Mouse (Mus musculus) forebrain, embryonic 11.5 days (tissue): ENCODE measurements at regions not wholly inside any gene's neighbourhood (a gene's known extent, or its start where the extent isn't known, plus 50 kb on each side); places are given as distances from the start of the nearest gene placed in this dataset.

Experiments
- ATAC-seq: fragments of 200-750 bp; cut with Nextera tagmentation; replicated peaks from 2 replicates; pipeline ENCODE4 v1.8.0; 2017; ENCODE audit warnings: moderate TSS enrichment; ENCODE audit not compliant: low FRiP score
- DNase-seq: peaks from one replicate; pipeline ENCODE4 v3.0.0-alpha.2; 2017; ENCODE audit warnings: low spot score
- H3K27ac ChIP-seq: fragments of 300-500 bp; sonication (generic); 2 replicates; pipeline ENCODE4 v1.5.1; 2014; ENCODE audit warnings: low read depth, low read length
- H3K27me3 ChIP-seq: fragments of 300-500 bp; sonication (generic); 2 replicates; pipeline ENCODE4 v1.6.1; 2014; ENCODE audit warnings: mild to moderate bottlenecking, low read length, mixed read lengths; ENCODE audit not compliant: control insufficient read depth, insufficient read depth
- H3K36me3 ChIP-seq: fragments of 300-500 bp; sonication (generic); 2 replicates; pipeline ENCODE4 v1.6.1; 2014; ENCODE audit warnings: mild to moderate bottlenecking, low read length, moderate library complexity, mixed read lengths; ENCODE audit not compliant: control insufficient read depth, insufficient read depth
- H3K4me1 ChIP-seq: fragments of 300-500 bp; sonication (generic); replicated peaks from 2 replicates; pipeline ENCODE4 v1.6.1; 2014; ENCODE audit warnings: low read length, mixed read lengths; ENCODE audit not compliant: control insufficient read depth, insufficient read depth
- H3K4me2 ChIP-seq: fragments of 300-500 bp; sonication (generic); 2 replicates; pipeline ENCODE4 v1.6.1; 2014; ENCODE audit warnings: low read depth, mild to moderate bottlenecking, low read length, moderate library complexity, mixed read lengths; ENCODE audit not compliant: severe bottlenecking
- H3K4me3 ChIP-seq: fragments of 300-500 bp; sonication (generic); 2 replicates; pipeline ENCODE4 v1.5.1; 2014; ENCODE audit warnings: low read depth, low read length
- H3K9ac ChIP-seq: fragments of 300-500 bp; sonication (generic); 2 replicates; pipeline ENCODE4 v1.6.1; 2014; ENCODE audit warnings: low read length
- H3K9me3 ChIP-seq: fragments of 300-500 bp; sonication (generic); 2 replicates; pipeline ENCODE4 v1.6.1; 2016; ENCODE audit warnings: low read length, mixed read lengths; ENCODE audit not compliant: control insufficient read depth
- WGBS: fragments of 180-500 bp; shearing (Covaris S2); extraction: QIAGEN DNeasy Blood & Tissue Kit; methylation state at CpG from one replicate; pipeline ENCODE4 v1.1.7; 2014; 5-methylcytosine and 5-hydroxymethylcytosine counted together

DNA sequence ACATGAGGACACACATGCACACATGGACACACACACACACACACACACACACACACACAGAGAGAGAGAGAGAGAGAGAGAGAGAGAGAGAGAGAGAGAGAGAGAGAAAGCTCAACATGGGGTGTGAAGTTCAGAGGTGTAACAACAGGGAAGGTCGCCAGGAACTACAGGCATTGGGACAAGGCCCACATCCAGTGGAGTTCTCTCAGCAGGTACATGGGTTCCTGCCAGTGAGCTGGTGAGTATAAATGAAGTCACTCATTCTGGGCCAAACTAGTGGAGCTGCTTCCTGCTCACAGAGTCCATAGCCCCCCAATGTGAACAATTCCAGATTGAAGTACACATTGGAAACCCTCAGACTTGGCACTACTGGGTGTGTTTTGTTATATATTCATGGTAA, 366.3 kb downstream of the Fat4 start:
- Histone ChIP-seq H3K9ac (no peak overlapping the region), H3K4me2 (no peak overlapping the region), H3K9me3 (no peaks in the 10 kb centered on the region), H3K27me3 (no peaks in the 10 kb centered on the region), H3K4me1 (no peaks in the 10 kb centered on the region), H3K4me3 (no peak overlapping the region), H3K36me3 (no peaks in the 10 kb centered on the region), H3K27ac (no peak overlapping the region)
- ATAC-seq (no peak), DNase-seq (no peak)
- whole genome bisulfite sequencing, result 81% methylated on average over 1 of the region's 1 CpGs

DNA sequence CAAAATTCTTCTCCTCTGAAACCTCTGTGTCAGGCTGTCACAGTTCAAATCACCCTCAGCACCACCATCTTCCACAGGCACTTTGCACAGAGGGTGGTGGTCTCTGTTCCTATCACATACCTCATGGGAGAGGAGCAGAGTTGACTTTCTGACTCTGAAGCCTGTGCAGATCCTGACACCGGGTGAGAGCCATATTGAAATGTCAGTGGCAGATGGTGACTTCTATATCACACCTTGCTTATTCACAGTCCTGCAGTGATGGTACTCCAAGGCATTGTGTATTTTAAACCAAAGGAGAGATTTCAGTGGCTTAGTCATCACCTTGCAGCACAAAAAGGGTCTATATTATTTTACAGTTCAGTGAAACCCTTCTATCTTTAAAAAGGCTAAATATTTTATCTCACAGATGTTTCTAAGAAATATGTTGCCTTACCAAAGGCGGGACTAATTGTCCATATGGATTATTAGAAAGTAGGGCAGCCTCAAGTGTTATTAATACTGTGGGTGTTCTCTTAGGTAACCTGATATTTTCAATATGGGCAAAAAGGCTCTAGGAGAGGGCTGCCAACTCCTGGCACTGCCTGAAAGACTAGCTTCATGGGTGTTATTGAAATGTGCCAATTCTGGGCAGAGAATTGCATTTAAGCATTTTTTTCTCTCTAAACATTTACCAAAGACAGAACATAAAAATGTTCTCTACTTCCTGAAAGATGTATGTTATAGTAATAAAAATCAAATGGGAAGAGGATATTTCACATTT, 378.1 kb downstream of the Fat4 start:
- ATAC-seq, result no peak
- Histone ChIP-seq H3K9ac (no peak overlapping the region), H3K4me2 (no peak overlapping the region), H3K9me3 (no peaks in the 10 kb centered on the region), H3K36me3 (no peaks in the 10 kb centered on the region), H3K27ac (no peak overlapping the region), H3K4me1 (no peaks in the 10 kb centered on the region), H3K4me3 (no peak overlapping the region), H3K27me3 (no peaks in the 10 kb centered on the region)
- no peak for DNase-seq
- 94% methylated on average over 2 of the region's 2 CpGs for WGBS

DNA sequence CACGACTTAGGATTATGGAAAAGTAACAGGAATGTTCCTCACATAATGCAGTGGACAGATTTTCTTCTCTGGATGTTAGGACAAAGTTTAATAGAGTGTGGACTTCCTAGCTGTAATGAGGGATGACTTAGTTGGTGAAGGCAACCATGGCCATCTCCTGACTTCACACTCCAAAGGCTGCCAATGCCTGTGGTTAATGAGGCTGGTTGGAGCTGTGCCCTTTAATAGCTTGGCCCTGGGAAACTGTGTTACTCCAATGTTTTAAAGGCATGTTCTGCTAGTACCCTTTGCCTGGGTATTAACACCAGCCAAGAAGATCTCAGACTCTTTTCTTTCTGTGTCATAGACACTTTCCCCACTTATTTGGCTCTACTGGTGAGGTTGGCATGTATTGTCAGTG, 378.9 kb downstream of the Fat4 start:
- ATAC-seq, result no peak
- H3K4me1 ChIP-seq, result no peaks in the 10 kb centered on the region
- 94% methylated on average over 1 of the region's 1 CpGs for WGBS
- no peak for DNase-seq
- no peak overlapping the region for H3K4me3 ChIP-seq
- H3K27ac ChIP-seq, result no peak overlapping the region
- no peaks in the 10 kb centered on the region for H3K36me3 ChIP-seq
- H3K4me2 ChIP-seq, result no peak overlapping the region
- H3K9ac ChIP-seq, result no peak overlapping the region
- H3K27me3 ChIP-seq, result no peaks in the 10 kb centered on the region
- no peaks in the 10 kb centered on the region for H3K9me3 ChIP-seq

DNA sequence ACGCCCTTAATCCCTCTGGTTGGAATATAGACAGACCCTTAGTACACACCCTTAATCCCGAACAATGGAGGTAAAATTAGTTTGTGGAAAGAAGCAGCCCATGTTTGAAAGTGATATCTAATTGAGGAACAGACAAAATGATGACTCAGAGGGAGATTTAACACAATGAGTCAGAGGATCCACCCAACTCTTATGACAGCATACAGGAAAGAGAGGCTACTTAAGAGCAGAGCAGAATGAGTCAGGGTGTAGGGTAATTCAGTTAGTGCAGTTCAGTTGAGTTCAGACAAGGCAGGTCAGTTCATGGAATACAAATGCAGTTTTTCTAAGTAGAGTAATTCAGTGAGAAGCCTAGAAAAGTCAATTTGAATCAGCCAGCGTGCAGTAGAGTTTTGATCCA, 382.6 kb downstream of the Fat4 start:
- ATAC-seq (no peak), DNase-seq (no peak)
- no peaks in the 10 kb centered on the region for H3K27me3 ChIP-seq
- no peak overlapping the region for H3K9ac ChIP-seq
- WGBS, result 89% methylated on average over 3 of the region's 3 CpGs
- no peak overlapping the region for H3K27ac ChIP-seq
- H3K4me3 ChIP-seq, result no peak overlapping the region
- H3K4me1 ChIP-seq, result no peaks in the 10 kb centered on the region
- no peak overlapping the region for H3K4me2 ChIP-seq
- H3K9me3 ChIP-seq, result no peaks in the 10 kb centered on the region
- no peaks in the 10 kb centered on the region for H3K36me3 ChIP-seq

DNA sequence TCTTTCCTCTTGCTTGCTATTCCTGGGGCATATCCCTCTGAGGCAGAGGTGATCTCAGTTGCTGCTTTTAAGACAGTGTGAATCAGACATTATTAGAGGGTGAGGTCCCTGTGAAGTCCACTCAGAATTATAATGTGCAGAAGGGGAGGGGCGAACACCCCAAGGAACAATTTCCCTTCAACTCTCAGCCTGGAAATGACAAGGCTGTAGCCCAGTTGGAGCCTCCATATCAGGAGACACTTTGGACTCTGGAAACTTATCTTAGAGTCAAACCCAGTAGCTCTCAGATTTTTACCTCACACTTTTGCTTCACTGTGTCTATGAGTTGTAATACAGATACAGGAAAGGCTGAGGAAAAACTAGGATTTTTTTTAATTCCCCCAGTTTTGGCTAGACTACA, 385.9 kb downstream of the Fat4 start:
- Histone ChIP-seq H3K27ac (no peak overlapping the region), H3K4me3 (no peak overlapping the region), H3K9ac (no peak overlapping the region), H3K36me3 (no peaks in the 10 kb centered on the region), H3K4me1 (no peaks in the 10 kb centered on the region), H3K9me3 (no peaks in the 10 kb centered on the region), H3K4me2 (no peak overlapping the region), H3K27me3 (no peaks in the 10 kb centered on the region)
- ATAC-seq (no peak), DNase-seq (no peak)
- WGBS, result 94% methylated on average over 1 of the region's 1 CpGs

DNA sequence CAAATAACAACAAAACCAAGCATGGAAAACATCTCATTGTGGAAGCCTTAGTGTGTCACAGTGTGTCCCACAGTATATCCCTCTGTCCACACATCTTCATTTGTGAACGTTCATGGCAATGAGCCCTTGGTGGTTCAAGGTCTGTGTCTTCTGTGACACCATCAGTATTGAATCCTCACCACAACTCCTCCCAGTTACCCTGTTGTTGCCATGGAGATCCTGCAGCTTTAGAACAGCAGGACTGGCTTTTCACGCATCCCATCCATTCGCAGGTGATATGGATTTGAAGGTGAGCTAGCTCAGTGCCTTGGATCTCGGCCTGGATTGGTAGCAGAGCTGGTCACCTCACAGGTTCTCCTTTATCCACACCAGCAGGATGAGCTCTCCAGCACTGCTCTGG, 390.2 kb downstream of the Fat4 start:
- H3K4me1 ChIP-seq, result no peaks in the 10 kb centered on the region
- 70% methylated on average over 4 of the region's 4 CpGs for WGBS

DNA sequence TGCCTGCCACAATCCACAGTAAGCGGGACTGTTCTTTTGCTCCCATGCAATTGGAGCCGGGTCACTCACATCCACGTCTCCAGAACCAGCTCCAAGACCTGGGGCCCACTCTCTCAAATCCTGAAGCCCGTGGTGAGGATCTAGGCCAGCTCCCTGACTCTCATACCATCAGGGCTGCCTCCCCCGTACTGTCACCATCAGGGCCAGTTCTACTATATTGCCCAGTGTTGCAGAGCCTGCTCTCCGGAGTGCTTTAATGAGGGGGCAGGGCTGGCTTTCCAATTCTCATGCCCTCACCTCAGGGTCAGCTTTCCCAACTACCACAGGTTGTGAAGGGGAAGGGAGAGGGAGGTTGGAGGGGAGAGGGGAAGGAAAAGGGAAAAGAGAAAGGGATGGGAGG, 390.6 kb downstream of the Fat4 start:
- H3K36me3 ChIP-seq, result no peaks in the 10 kb centered on the region
- no peak overlapping the region for H3K4me3 ChIP-seq
- no peak overlapping the region for H3K9ac ChIP-seq
- H3K27me3 ChIP-seq, result no peaks in the 10 kb centered on the region
- no peaks in the 10 kb centered on the region for H3K4me1 ChIP-seq
- no peak overlapping the region for H3K27ac ChIP-seq
- H3K9me3 ChIP-seq, result no peaks in the 10 kb centered on the region
- no peak for ATAC-seq
- WGBS, result 78% methylated on average over 6 of the region's 6 CpGs
- no peak overlapping the region for H3K4me2 ChIP-seq
- DNase-seq, result no peak

More for the DNA sequence above, 390.2 kb downstream of the Fat4 start:
- Histone ChIP-seq H3K9me3 (no peaks in the 10 kb centered on the region), H3K9ac (no peak overlapping the region), H3K4me3 (no peak overlapping the region), H3K36me3 (no peaks in the 10 kb centered on the region), H3K4me2 (no peak overlapping the region), H3K27me3 (no peaks in the 10 kb centered on the region), H3K27ac (no peak overlapping the region)
- ATAC-seq (no peak), DNase-seq (no peak)

DNA sequence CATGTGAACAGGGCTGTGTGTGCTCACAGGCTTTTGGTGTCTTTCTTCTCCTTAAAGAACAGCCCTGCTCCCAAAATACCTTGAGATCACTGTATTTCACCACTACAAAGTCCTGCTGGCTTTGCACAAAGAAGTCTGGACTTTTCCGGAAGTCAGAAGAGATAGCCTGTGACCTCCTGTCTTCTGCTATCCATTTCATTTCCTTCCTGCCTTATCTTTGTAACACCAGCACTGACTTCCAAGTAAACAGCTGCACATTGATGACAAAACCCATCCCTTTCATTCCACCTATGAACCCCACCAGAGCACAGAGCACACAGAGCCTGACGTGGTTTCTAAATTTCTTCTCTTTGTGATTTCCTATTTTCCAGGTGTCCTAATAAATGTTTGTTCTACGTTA, 408.5 kb downstream of the Fat4 start:
- no peaks in the 10 kb centered on the region for H3K9me3 ChIP-seq
- no peaks in the 10 kb centered on the region for H3K4me1 ChIP-seq
- no peak overlapping the region for H3K9ac ChIP-seq
- DNase-seq (no peak), ATAC-seq (no peak)
- H3K36me3 ChIP-seq, result no peaks in the 10 kb centered on the region
- H3K27ac ChIP-seq, result no peak overlapping the region
- no peaks in the 10 kb centered on the region for H3K27me3 ChIP-seq
- H3K4me2 ChIP-seq, result no peak overlapping the region
- no peak overlapping the region for H3K4me3 ChIP-seq
- WGBS, result 93% methylated on average over 3 of the region's 3 CpGs

DNA sequence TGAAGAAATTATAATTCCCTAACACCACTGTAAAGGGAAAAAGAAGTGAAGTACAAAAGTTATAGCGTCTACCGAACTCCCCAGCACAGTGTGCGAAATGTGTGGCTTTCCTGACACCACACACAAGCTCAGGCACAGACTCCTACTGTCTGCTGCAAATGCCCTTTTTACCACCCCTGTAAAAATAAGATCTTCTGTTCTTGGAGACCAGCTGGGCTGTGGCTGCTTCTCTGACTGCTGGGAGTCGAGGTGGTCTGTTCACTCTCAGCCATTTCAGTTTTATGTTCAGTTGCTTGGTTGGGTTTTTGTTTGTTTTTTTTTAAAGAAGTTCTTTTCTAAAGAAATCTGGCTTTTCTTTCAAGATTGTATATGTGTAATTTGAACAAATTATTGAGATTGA, 409.5 kb downstream of the Fat4 start:
- Histone ChIP-seq H3K4me3 (no peak overlapping the region), H3K4me1 (no peaks in the 10 kb centered on the region), H3K4me2 (no peak overlapping the region), H3K9ac (no peak overlapping the region), H3K27ac (no peak overlapping the region), H3K9me3 (no peaks in the 10 kb centered on the region), H3K27me3 (no peaks in the 10 kb centered on the region), H3K36me3 (no peaks in the 10 kb centered on the region)
- WGBS, result 92% methylated on average over 4 of the region's 4 CpGs
- ATAC-seq (no peak), DNase-seq (no peak)
